Mouse (Mus musculus): ENCODE data around the gene Vmn2r11.
"Not testable (repeated sequence)": the region's sequence is repeated elsewhere in the genome, so short reads cannot be mapped to it uniquely, and the experiment has no call there.

Gene Vmn2r11

GRCm38 (mm10) chr5:109059469-109059868 lies at the start of gene Vmn2r11:
Gene Vmn2r11, minus strand, starts transcription at chr5:109059569.
- not testable (repeated sequence) for DNase-seq (ENCODE audit: low read depth)

- DNase-seq (ENCODE audit: low read depth) = not testable (repeated sequence)
Observed at GRCm38 (mm10) chr5:109097850-109098249, 38.5 kb upstream of the Vmn2r11 start, which contains the start of gene Vmn2r12. Gene Vmn2r12, minus strand, starts transcription at chr5:109097950.

- not testable (repeated sequence) for DNase-seq (ENCODE audit: low read depth)
Observed at GRCm38 (mm10) chr5:109096482-109096881, 37.1 kb upstream of the Vmn2r11 start.

DNA sequence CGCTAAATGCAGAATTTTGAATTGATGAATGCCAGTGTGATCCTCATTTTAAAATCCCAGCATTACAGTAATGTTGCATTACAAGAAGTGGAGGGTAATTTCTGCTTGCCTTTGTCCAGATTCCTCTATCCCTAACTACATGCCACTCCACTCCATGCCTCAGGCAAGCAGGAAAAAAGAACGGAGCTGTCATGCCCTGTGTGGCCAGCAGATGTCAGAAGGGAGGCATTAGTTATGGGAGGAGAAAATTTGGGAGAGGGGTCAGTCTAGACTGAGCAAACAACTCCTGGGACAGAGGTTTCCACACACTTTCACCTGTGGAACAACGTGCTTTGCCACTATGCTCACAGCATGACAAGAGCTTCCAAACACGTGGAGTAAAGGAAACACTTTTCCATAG lies 12.6 kb upstream of the Vmn2r11 start:
- not testable (repeated sequence) for DNase-seq (ENCODE audit: low read depth)

- no peak for DNase-seq (ENCODE audit: low read depth)
Observed at GRCm38 (mm10) chr5:109055286-109055685, 4.1 kb downstream of the Vmn2r11 start.

GRCm38 (mm10) chr5:109032591-109032990 lies 26.8 kb downstream of the Vmn2r11 start:
- no peak for DNase-seq (ENCODE audit: low read depth)

DNA sequence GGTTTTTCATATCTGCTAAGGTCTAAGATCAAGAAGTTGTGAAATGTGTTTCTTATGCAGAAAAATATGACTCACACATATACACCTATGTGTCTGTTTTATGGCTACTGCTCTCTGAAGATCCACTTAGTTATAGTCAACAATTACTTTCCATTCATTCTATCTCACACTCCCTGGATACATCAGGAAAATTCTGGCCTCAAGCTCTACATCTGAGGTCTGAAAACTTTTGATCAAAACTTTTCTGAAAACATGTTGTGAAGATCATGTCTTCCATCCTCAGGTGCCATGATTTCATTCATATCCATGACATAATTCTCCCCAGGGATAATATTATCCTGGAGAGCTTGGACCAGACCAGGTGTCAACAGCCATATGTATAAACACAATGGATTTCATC lies 52.9 kb downstream of the Vmn2r11 start, which contains the start of gene Vmn2r10:
Gene Vmn2r10, minus strand, starts transcription at position 101 of the 400 bp plus-strand sequence.
- not testable (repeated sequence) for DNase-seq (ENCODE audit: low read depth)
